8 mouse cellular contexts compared by ENCODE assay signal in the genomic region with DNA sequence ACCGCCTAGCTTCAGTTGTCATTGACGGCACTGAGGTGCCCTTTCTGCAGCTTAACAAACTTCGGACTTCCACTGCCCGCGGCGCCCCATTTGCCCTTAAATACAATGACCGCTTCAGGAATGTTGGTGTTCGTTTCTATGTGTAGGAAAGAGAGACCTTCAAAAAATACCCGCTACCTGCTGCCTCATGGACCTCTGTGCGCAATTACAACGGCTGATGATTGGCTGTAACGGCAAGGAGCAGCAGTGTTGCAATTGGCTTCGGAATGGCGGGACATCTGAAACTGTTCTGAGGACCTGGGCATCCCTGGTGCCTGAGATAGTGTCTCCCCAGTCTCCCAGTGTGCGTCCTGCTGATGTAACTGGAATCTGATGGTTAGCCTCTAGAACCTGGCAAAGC. TPM values are rescaled to one million over a fixed set of nuclear protein-coding genes. Genes with fewer than 3 reads are reported as not detected.
DNase-seq lines count a peak whose midpoint lies in the region; ATAC-seq and TF ChIP-seq lines count a peak whose summit lies in the region.

No protein-coding gene starts in this region.

- no peaks in the 10 kb centered on the region for H3K9me3 ChIP-seq in liver, embryonic 14.5 days (ENCODE audit: control insufficient read depth, low read length)
- no peaks in the 10 kb centered on the region for H3K9me3 ChIP-seq in neural tube, embryonic 13.5 days

- peak overlapping the region; percentile 87 to 92 for H3K4me3 ChIP-seq in liver, embryonic 14.5 days (ENCODE audit: insufficient read depth in 1 of 2, low read depth in 2 of 2, low read length in 2 of 2)
- peak overlapping the region; percentile 74 for H3K4me3 ChIP-seq in neural tube, embryonic 13.5 days

- TF ChIP-seq EP300 in liver, embryonic 14.5 days (IDR thresholded peaks at IDR 0.05; ENCODE audit: low read depth), result no peak

- H3K27me3 ChIP-seq in liver, embryonic 14.5 days (ENCODE audit: control insufficient read depth, insufficient read depth, low read length), result peaks cover 4% of the 10 kb centered on the region; the same call in 1 of the 2 replicates
- H3K27me3 ChIP-seq in neural tube, embryonic 13.5 days, result peaks cover 15% of the 10 kb centered on the region

- DNase-seq in heart, adult 11 months, result peak; percentile 96
- no peak for DNase-seq in heart, postnatal 25 days (ENCODE audit: low spot score)
- peak; percentile 57 to 58 for DNase-seq in cerebellum, postnatal 10 days
- DNase-seq in heart, adult 9 months (ENCODE audit: low spot score in 2 of 2), result peak; percentile 14 to 40
- DNase-seq in kidney, postnatal 14 days, result peak; percentile 48
- DNase-seq in liver, embryonic 14.5 days (ENCODE audit: low read depth in 3 of 3, low spot score in 3 of 3), result peak; percentile 37 to 42 (median 41)

- H3K27ac ChIP-seq in liver, embryonic 14.5 days, result no peak overlapping the region
- H3K27ac ChIP-seq in neural tube, embryonic 13.5 days (replicated peaks), result peak overlapping the region; percentile 85

- no peak for TF ChIP-seq CTCF in liver, embryonic 14.5 days (IDR thresholded peaks at IDR 0.05; ENCODE audit: low read depth)

- intact Hi-C loops in heart, postnatal 25 days (cut with DNase I), result no loop called here

- ATAC-seq in liver, embryonic 14.5 days (ENCODE audit: insufficient read depth), result peak; percentile 57
- peak; percentile 79 for ATAC-seq in neural tube, embryonic 13.5 days (ENCODE audit: low read depth)
- ATAC-seq in inflammation-experienced regulatory T-cells, adult 6 months, result no peak

- H3K4me2 ChIP-seq in liver, embryonic 14.5 days (ENCODE audit: low read depth), result peak overlapping the region; percentile 99
- peak overlapping the region; percentile 78 for H3K4me2 ChIP-seq in neural tube, embryonic 13.5 days

- H3K4me1 ChIP-seq in liver, embryonic 14.5 days (replicated peaks; ENCODE audit: control insufficient read depth in 2 of 2, insufficient read depth in 2 of 2, low read length in 1 of 2), result peaks cover 5 to 15% of the 10 kb centered on the region in 2 experiments; a peak in 2 of 4 replicates
- peaks cover 19% of the 10 kb centered on the region for H3K4me1 ChIP-seq in neural tube, embryonic 13.5 days (replicated peaks)

- H3K9ac ChIP-seq in liver, embryonic 14.5 days (replicated peaks), result peak overlapping the region; percentile 83
- H3K9ac ChIP-seq in neural tube, embryonic 13.5 days, result peak overlapping the region; percentile 88

- no peaks in the 10 kb centered on the region for H3K36me3 ChIP-seq in liver, embryonic 14.5 days (replicated peaks; ENCODE audit: control insufficient read depth, insufficient read depth, low read depth)
- peaks cover 21% of the 10 kb centered on the region for H3K36me3 ChIP-seq in neural tube, embryonic 13.5 days

- whole genome bisulfite sequencing in liver, embryonic 14.5 days (ENCODE audit: insufficient replicate concordance), result 1% methylated on average over 15 of the region's 15 CpGs
- WGBS in neural tube, embryonic 13.5 days, result 0% methylated on average over 15 of the region's 15 CpGs

RNA-seq across cellular contexts. Expression of a gene that starts 0.4 kb away (rescaled TPM):
- 1 to 10 TPM; 2.8 TPM for total RNA-seq in heart, postnatal 25 days (2021)
- 5.6 and 6.5 TPM in 2 replicates for polyA plus RNA-seq in liver, embryonic 14.5 days (2012; rRNA removed)
- 8.8 and 8.9 TPM in 2 replicates for polyA plus RNA-seq in liver, embryonic 14.5 days (2014; fragmentation: Nextera tagmentation; extraction: Ambion mirVana)
- 31.1 and 37.7 TPM in 2 replicates for polyA plus RNA-seq in neural tube, embryonic 13.5 days (2015; fragmentation: Nextera tagmentation; extraction: Ambion mirVana)
- 10 to 100 TPM; 15.5 to 20.4 (median 16.4) TPM for polyA plus RNA-seq in inflammation-experienced regulatory T-cells, adult 6 months (2017; shearing (Covaris generic))

RNA-seq across cellular contexts. Expression of a gene that starts 15.6 kb away (rescaled TPM):
- 1 to 10 TPM; 2.7 to 2.8 TPM for total RNA-seq in heart, postnatal 25 days (2021)
- polyA plus RNA-seq in liver, embryonic 14.5 days (2012; rRNA removed), result 0.94 and 1.3 TPM in 2 replicates
- polyA plus RNA-seq in liver, embryonic 14.5 days (2014; fragmentation: Nextera tagmentation; extraction: Ambion mirVana), result 1.1 and 1.5 TPM in 2 replicates
- polyA plus RNA-seq in neural tube, embryonic 13.5 days (2015; fragmentation: Nextera tagmentation; extraction: Ambion mirVana), result 4.0 and 4.5 TPM in 2 replicates
- 1 to 10 TPM; 3.6 to 7.5 (median 6.1) TPM for polyA plus RNA-seq in inflammation-experienced regulatory T-cells, adult 6 months (2017; shearing (Covaris generic))

RNA-seq across cellular contexts. Expression of a gene that starts 26.7 kb away (rescaled TPM):
- 1 to 10 TPM; 1.7 to 1.9 TPM for total RNA-seq in heart, postnatal 25 days (2021)
- polyA plus RNA-seq in liver, embryonic 14.5 days (2012; rRNA removed), result 1.8 and 2.1 TPM in 2 replicates
- polyA plus RNA-seq in liver, embryonic 14.5 days (2014; fragmentation: Nextera tagmentation; extraction: Ambion mirVana), result 1.3 and 1.4 TPM in 2 replicates
- polyA plus RNA-seq in neural tube, embryonic 13.5 days (2015; fragmentation: Nextera tagmentation; extraction: Ambion mirVana), result 13.0 and 15.2 TPM in 2 replicates
- polyA plus RNA-seq in inflammation-experienced regulatory T-cells, adult 6 months (2017; shearing (Covaris generic)), result 1 to 10 TPM; 4.3 to 5.0 (median 4.7) TPM

RNA-seq across cellular contexts. Expression of a gene that starts 28.8 kb away (rescaled TPM):
- 1 to 10 TPM; 4.4 to 5.3 TPM for total RNA-seq in heart, postnatal 25 days (2021)
- polyA plus RNA-seq in liver, embryonic 14.5 days (2012; rRNA removed), result 1.2 and 1.3 TPM in 2 replicates
- 1.0 and 1.3 TPM in 2 replicates for polyA plus RNA-seq in liver, embryonic 14.5 days (2014; fragmentation: Nextera tagmentation; extraction: Ambion mirVana)
- polyA plus RNA-seq in neural tube, embryonic 13.5 days (2015; fragmentation: Nextera tagmentation; extraction: Ambion mirVana), result 5.2 and 5.7 TPM in 2 replicates
- 1 to 10 TPM; 4.0 to 7.8 (median 5.4) TPM for polyA plus RNA-seq in inflammation-experienced regulatory T-cells, adult 6 months (2017; shearing (Covaris generic))

RNA-seq across cellular contexts. Expression of a gene that starts 35.3 kb away (rescaled TPM):
- 1 to 10 TPM; 2.2 to 2.3 TPM for total RNA-seq in heart, postnatal 25 days (2021)
- polyA plus RNA-seq in liver, embryonic 14.5 days (2012; rRNA removed), result 0.69 and 0.71 TPM in 2 replicates
- 1.0 and 1.2 TPM in 2 replicates for polyA plus RNA-seq in liver, embryonic 14.5 days (2014; fragmentation: Nextera tagmentation; extraction: Ambion mirVana)
- polyA plus RNA-seq in neural tube, embryonic 13.5 days (2015; fragmentation: Nextera tagmentation; extraction: Ambion mirVana), result 4.2 and 5.0 TPM in 2 replicates
- 1 to 10 TPM; 4.8 to 8.8 (median 6.5) TPM for polyA plus RNA-seq in inflammation-experienced regulatory T-cells, adult 6 months (2017; shearing (Covaris generic))
